Mouse (Mus musculus): Measurements from ENCODE around the gene Agt. TPM values are rescaled to one million over a fixed set of nuclear protein-coding genes. Genes with fewer than 3 reads are reported as not detected.

Gene Agt
- polyA plus RNA-seq, 1 experiment from 2014 or later = 0.18 TPM

- no peaks in the 10 kb centered on the region for H3K27me3 ChIP-seq (replicated peaks; ENCODE audit: control insufficient read depth, insufficient read depth, low read length)
- no peak overlapping the region for H3K4me3 ChIP-seq (replicated peaks; ENCODE audit: low read length)
- H3K36me3 ChIP-seq (ENCODE audit: control insufficient read depth, insufficient read depth) = no peaks in the 10 kb centered on the region; the same call in 1 of the 2 replicates
- H3K9me3 ChIP-seq (ENCODE audit: control insufficient read depth, low read length) = no peaks in the 10 kb centered on the region
- 76% methylated on average over 5 of the region's 5 CpGs for WGBS
- no peak overlapping the region for H3K27ac ChIP-seq (ENCODE audit: low read length)
- no peak overlapping the region for H3K9ac ChIP-seq (replicated peaks; ENCODE audit: low read depth, low read length)
- H3K4me1 ChIP-seq (replicated peaks; ENCODE audit: control insufficient read depth, insufficient read depth, low read length) = no peaks in the 10 kb centered on the region
- no peak overlapping the region for H3K4me2 ChIP-seq (ENCODE audit: low read length)
- ATAC-seq = no peak
These were observed 12.0 kb downstream of the Agt start for GRCm38 (mm10) chr8:124557476-124557875.

DNA sequence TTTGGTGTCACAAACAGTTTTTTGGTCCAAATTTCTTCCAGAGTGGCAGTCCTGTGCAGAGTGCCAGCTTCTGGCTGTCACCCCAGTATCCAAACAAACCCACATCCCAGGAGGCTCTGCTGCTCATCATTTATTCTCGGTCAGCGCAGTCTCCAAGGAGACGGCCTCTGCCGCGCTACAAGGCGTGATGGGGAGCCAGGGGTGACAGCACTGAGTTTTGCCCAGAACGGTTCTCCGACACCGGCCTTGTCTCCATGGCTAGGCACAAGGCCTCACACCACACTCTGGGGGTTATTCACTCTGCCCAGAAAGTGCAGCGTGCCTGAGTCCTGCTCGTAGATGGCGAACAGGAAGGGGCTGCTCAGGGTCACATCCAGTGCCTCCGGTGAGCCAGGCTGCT, 12.8 kb downstream of the Agt start:
- no peak overlapping the region for H3K4me2 ChIP-seq (ENCODE audit: low read length)
- no peak overlapping the region for H3K4me3 ChIP-seq (replicated peaks; ENCODE audit: low read length)
- ATAC-seq = 0 out of 2 replicates have a peak, but pooled peaks have one; percentile 18
- no peaks in the 10 kb centered on the region for H3K9me3 ChIP-seq (ENCODE audit: control insufficient read depth, low read length)
- 66% methylated on average over 13 of the region's 13 CpGs for WGBS
- H3K36me3 ChIP-seq (ENCODE audit: control insufficient read depth, insufficient read depth) = peaks cover 4% of the 10 kb centered on the region; the same call in 1 of the 2 replicates
- H3K9ac ChIP-seq (replicated peaks; ENCODE audit: low read depth, low read length) = no peak overlapping the region
- H3K27ac ChIP-seq (ENCODE audit: low read length) = no peak overlapping the region
- no peaks in the 10 kb centered on the region for H3K4me1 ChIP-seq (replicated peaks; ENCODE audit: control insufficient read depth, insufficient read depth, low read length)
- no peaks in the 10 kb centered on the region for H3K27me3 ChIP-seq (replicated peaks; ENCODE audit: control insufficient read depth, insufficient read depth, low read length)

DNA sequence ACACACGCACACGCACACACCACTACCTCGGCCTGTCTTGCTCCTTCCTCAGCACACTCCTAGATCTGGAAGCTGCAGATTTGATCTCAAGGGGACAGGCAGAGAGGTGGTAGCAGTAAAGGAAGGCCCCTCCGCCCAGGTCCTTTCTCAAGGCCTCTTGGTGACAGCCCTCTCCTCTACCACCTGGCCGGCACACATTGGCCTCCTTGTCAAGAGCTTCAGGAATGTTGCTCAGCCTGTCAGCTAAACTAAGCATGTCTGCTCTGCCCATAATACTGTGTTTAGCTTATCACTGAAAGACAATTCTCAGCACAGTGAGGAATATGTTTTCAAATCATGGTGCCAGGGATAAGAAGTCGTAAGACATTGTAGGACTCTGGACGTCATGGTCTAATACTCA, 13.3 kb downstream of the Agt start:
- H3K9ac ChIP-seq (replicated peaks; ENCODE audit: low read depth, low read length) = no peak overlapping the region
- H3K9me3 ChIP-seq (ENCODE audit: control insufficient read depth, low read length) = no peaks in the 10 kb centered on the region
- no peak overlapping the region for H3K27ac ChIP-seq (ENCODE audit: low read length)
- no peak overlapping the region for H3K4me3 ChIP-seq (replicated peaks; ENCODE audit: low read length)
- peaks cover 8% of the 10 kb centered on the region; the same call in 1 of the 2 replicates for H3K36me3 ChIP-seq (ENCODE audit: control insufficient read depth, insufficient read depth)
- WGBS = 85% methylated on average over 7 of the region's 7 CpGs
- H3K27me3 ChIP-seq (replicated peaks; ENCODE audit: control insufficient read depth, insufficient read depth, low read length) = no peaks in the 10 kb centered on the region
- H3K4me2 ChIP-seq (ENCODE audit: low read length) = no peak overlapping the region
- H3K4me1 ChIP-seq (replicated peaks; ENCODE audit: control insufficient read depth, insufficient read depth, low read length) = no peaks in the 10 kb centered on the region
- ATAC-seq = no peak

- Histone ChIP-seq H3K4me1 (replicated peaks; ENCODE audit: control insufficient read depth, insufficient read depth, low read length) (no peaks in the 10 kb centered on the region), H3K9ac (replicated peaks; ENCODE audit: low read depth, low read length) (no peak overlapping the region), H3K27ac (ENCODE audit: low read length) (no peak overlapping the region), H3K9me3 (ENCODE audit: control insufficient read depth, low read length) (no peaks in the 10 kb centered on the region), H3K36me3 (ENCODE audit: control insufficient read depth, insufficient read depth) (peaks cover 8% of the 10 kb centered on the region), H3K4me2 (ENCODE audit: low read length) (no peak overlapping the region), H3K4me3 (replicated peaks; ENCODE audit: low read length) (no peak overlapping the region), H3K27me3 (replicated peaks; ENCODE audit: control insufficient read depth, insufficient read depth, low read length) (no peaks in the 10 kb centered on the region)
- 90% methylated on average over 6 of the region's 7 CpGs for WGBS
- no peak for ATAC-seq
These were observed 14.3 kb downstream of the Agt start for GRCm38 (mm10) chr8:124555113-124555750.

DNA sequence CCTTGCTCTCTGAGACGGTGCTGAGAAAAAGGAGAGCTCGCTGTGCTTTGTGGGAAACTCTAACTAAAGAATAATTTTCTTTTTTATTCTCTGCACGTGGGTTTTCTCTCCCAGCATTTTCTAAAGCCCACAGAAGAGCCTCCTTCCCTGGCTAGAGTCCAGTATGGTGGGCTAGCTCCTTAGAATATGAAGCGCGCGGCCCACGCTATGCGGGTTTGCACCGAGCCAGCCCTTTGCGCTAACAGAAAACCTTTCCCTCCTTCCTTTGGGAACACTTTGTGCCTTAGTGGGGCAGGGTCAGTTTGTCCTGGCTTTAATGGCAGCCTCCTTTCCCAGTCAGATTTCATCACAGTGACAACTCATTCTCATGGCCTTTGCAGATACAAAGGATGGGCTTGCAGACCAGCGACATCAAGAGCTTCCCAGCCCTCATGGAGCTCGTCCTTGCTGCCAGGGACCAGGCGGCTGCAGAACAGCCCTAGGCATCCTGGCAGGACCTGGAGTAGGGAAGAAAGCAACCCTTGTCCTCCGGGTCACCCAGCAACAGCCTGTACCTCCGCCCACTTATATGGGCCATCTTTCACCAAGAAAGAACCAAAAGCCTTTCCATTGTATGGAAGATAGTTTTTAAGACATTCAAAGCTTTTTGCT, 18.4 kb downstream of the Agt start:
- Histone ChIP-seq H3K9me3 (ENCODE audit: control insufficient read depth, low read length) (no peaks in the 10 kb centered on the region), H3K4me2 (ENCODE audit: low read length) (no peak overlapping the region), H3K36me3 (ENCODE audit: control insufficient read depth, insufficient read depth) (peaks cover 37% of the 10 kb centered on the region), H3K4me3 (replicated peaks; ENCODE audit: low read length) (no peak overlapping the region), H3K4me1 (replicated peaks; ENCODE audit: control insufficient read depth, insufficient read depth, low read length) (no peaks in the 10 kb centered on the region), H3K27ac (ENCODE audit: low read length) (no peak overlapping the region), H3K9ac (replicated peaks; ENCODE audit: low read depth, low read length) (no peak overlapping the region), H3K27me3 (replicated peaks; ENCODE audit: control insufficient read depth, insufficient read depth, low read length) (no peaks in the 10 kb centered on the region)
- ATAC-seq = no peak
- WGBS = 88% methylated on average over 15 of the region's 15 CpGs

GRCm38 (mm10) chr8:124548187-124548586, 21.3 kb downstream of the Agt start:
- H3K27me3 ChIP-seq (replicated peaks; ENCODE audit: control insufficient read depth, insufficient read depth, low read length) = no peaks in the 10 kb centered on the region
- H3K4me3 ChIP-seq (replicated peaks; ENCODE audit: low read length) = no peak overlapping the region
- no peaks in the 10 kb centered on the region for H3K9me3 ChIP-seq (ENCODE audit: control insufficient read depth, low read length)
- no peak overlapping the region for H3K4me2 ChIP-seq (ENCODE audit: low read length)
- H3K27ac ChIP-seq (ENCODE audit: low read length) = no peak overlapping the region
- WGBS = 85% methylated on average over 1 of the region's 1 CpGs
- ATAC-seq = no peak
- no peaks in the 10 kb centered on the region for H3K4me1 ChIP-seq (replicated peaks; ENCODE audit: control insufficient read depth, insufficient read depth, low read length)
- H3K9ac ChIP-seq (replicated peaks; ENCODE audit: low read depth, low read length) = no peak overlapping the region
- peaks cover 53% of the 10 kb centered on the region for H3K36me3 ChIP-seq (ENCODE audit: control insufficient read depth, insufficient read depth)

DNA sequence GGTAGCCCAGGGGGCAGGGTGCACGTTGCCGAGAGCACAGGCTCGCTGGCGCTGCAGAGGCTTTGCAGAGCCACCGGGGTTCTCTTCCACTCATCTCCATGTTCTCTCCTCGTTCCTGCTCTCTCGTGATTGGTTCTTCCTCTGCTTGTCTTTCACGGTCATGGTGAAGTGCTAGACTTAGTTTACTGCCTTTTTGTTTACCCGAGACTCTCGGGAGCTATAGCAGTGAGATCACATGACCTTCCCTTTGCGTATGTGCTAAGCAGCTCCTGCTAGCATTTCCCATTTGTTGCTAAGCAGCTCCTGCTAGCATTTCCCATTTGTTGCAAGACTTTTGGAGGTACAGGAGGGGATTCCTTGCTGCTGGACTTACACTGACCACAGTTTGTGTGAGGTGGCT, 22.2 kb downstream of the Agt start:
- ATAC-seq = no peak
- Histone ChIP-seq H3K36me3 (ENCODE audit: control insufficient read depth, insufficient read depth) (peaks cover 60% of the 10 kb centered on the region), H3K9ac (replicated peaks; ENCODE audit: low read depth, low read length) (no peak overlapping the region), H3K9me3 (ENCODE audit: control insufficient read depth, low read length) (no peaks in the 10 kb centered on the region), H3K27ac (ENCODE audit: low read length) (no peak overlapping the region), H3K27me3 (replicated peaks; ENCODE audit: control insufficient read depth, insufficient read depth, low read length) (no peaks in the 10 kb centered on the region), H3K4me1 (replicated peaks; ENCODE audit: control insufficient read depth, insufficient read depth, low read length) (no peaks in the 10 kb centered on the region), H3K4me3 (replicated peaks; ENCODE audit: low read length) (no peak overlapping the region), H3K4me2 (ENCODE audit: low read length) (no peak overlapping the region)
- 85% methylated on average over 11 of the region's 11 CpGs for WGBS

GRCm38 (mm10) chr8:124546815-124547214, 22.7 kb downstream of the Agt start:
- H3K4me1 ChIP-seq (replicated peaks; ENCODE audit: control insufficient read depth, insufficient read depth, low read length) = no peaks in the 10 kb centered on the region
- H3K27me3 ChIP-seq (replicated peaks; ENCODE audit: control insufficient read depth, insufficient read depth, low read length) = no peaks in the 10 kb centered on the region
- no peak overlapping the region for H3K4me3 ChIP-seq (replicated peaks; ENCODE audit: low read length)
- no peaks in the 10 kb centered on the region for H3K9me3 ChIP-seq (ENCODE audit: control insufficient read depth, low read length)
- no peak overlapping the region for H3K27ac ChIP-seq (ENCODE audit: low read length)
- no peak overlapping the region for H3K4me2 ChIP-seq (ENCODE audit: low read length)
- H3K36me3 ChIP-seq (ENCODE audit: control insufficient read depth, insufficient read depth) = peaks cover 60% of the 10 kb centered on the region
- no peak overlapping the region for H3K9ac ChIP-seq (replicated peaks; ENCODE audit: low read depth, low read length)
- no peak for ATAC-seq
- 94% methylated on average over 7 of the region's 7 CpGs for WGBS

GRCm38 (mm10) chr8:124546371-124546770, 23.1 kb downstream of the Agt start:
- ATAC-seq = no peak
- H3K4me1 ChIP-seq (replicated peaks; ENCODE audit: control insufficient read depth, insufficient read depth, low read length) = no peaks in the 10 kb centered on the region

More at GRCm38 (mm10) chr8:124546371-124546770, 23.1 kb downstream of the Agt start:
- no peak overlapping the region for H3K4me3 ChIP-seq (replicated peaks; ENCODE audit: low read length)
- 92% methylated on average over 6 of the region's 6 CpGs for WGBS
- no peak overlapping the region for H3K27ac ChIP-seq (ENCODE audit: low read length)
- H3K27me3 ChIP-seq (replicated peaks; ENCODE audit: control insufficient read depth, insufficient read depth, low read length) = no peaks in the 10 kb centered on the region
- H3K9me3 ChIP-seq (ENCODE audit: control insufficient read depth, low read length) = no peaks in the 10 kb centered on the region
- no peak overlapping the region for H3K4me2 ChIP-seq (ENCODE audit: low read length)
- H3K36me3 ChIP-seq (ENCODE audit: control insufficient read depth, insufficient read depth) = peaks cover 62% of the 10 kb centered on the region
- no peak overlapping the region for H3K9ac ChIP-seq (replicated peaks; ENCODE audit: low read depth, low read length)
